Mouse (Mus musculus) kidney, adult 2 months (tissue): Measurements from ENCODE around the gene Zbtb2. TPM values are rescaled to one million over a fixed set of nuclear protein-coding genes. Genes with fewer than 3 reads are reported as not detected.

Experiments used
- DNase-seq: peaks from one replicate; pipeline ENCODE4 v3.0.0; 2021
- H3K27ac ChIP-seq: fragments of 200-500 bp; 2 replicates; pipeline ENCODE4 v1.5.1; 2012; ENCODE audit warnings: low read depth, low read length, control low read depth, inconsistent platforms; ENCODE audit not compliant: insufficient read depth
- H3K27me3 ChIP-seq: fragments of 200-500 bp; replicated peaks from 2 replicates; pipeline ENCODE4 v1.6.1; 2012; ENCODE audit warnings: mild to moderate bottlenecking, moderate library complexity, low read length, inconsistent platforms; ENCODE audit not compliant: control insufficient read depth, insufficient read depth
- H3K36me3 ChIP-seq: fragments of 200-500 bp; 2 replicates; pipeline ENCODE4 v1.6.1; 2012; ENCODE audit warnings: mild to moderate bottlenecking, moderate library complexity, low read length, inconsistent platforms; ENCODE audit not compliant: control insufficient read depth, insufficient read depth
- H3K4me1 ChIP-seq: fragments of 200-500 bp; 2 replicates; pipeline ENCODE4 v1.6.1; 2011; ENCODE audit warnings: low read length; ENCODE audit not compliant: control insufficient read depth, insufficient read depth
- H3K4me3 ChIP-seq: fragments of 200-500 bp; 2 replicates; pipeline ENCODE4 v1.5.1; 2011; ENCODE audit warnings: mild to moderate bottlenecking, low read depth, low read length, control low read depth; ENCODE audit not compliant: insufficient read depth
- CTCF ChIP-seq: fragments of 200-500 bp; conservative IDR thresholded peaks from 2 replicates; pipeline ENCODE4 v1.5.1; 2011; ENCODE audit warnings: low read depth, mild to moderate bottlenecking, control low read depth, low read length, moderate library complexity, mixed read lengths; ENCODE audit not compliant: insufficient read depth, insufficient read length
- POLR2A ChIP-seq: fragments of 200-500 bp; IDR thresholded peaks from one replicate; pipeline ENCODE4 v1.6.1; 2011; ENCODE audit warnings: low read depth, low read length, control low read depth
- WGBS: fragments of 180-500 bp; shearing (Covaris S2); methylation state at CpG from one replicate; pipeline ENCODE4 v1.1.7; 2018; 5-methylcytosine and 5-hydroxymethylcytosine counted together
- polyA plus RNA-seq: library from polyadenylated mRNA; depleted of rRNA; stranded (reverse); fragments of >200 nt; gene quantifications from 2 replicates; pipeline ENCODE4 v1.2.3, GENCODE M21; 2012

Zbtb2 gene
- polyA plus RNA-seq, 1 experiment: 6.9 TPM

DNA sequence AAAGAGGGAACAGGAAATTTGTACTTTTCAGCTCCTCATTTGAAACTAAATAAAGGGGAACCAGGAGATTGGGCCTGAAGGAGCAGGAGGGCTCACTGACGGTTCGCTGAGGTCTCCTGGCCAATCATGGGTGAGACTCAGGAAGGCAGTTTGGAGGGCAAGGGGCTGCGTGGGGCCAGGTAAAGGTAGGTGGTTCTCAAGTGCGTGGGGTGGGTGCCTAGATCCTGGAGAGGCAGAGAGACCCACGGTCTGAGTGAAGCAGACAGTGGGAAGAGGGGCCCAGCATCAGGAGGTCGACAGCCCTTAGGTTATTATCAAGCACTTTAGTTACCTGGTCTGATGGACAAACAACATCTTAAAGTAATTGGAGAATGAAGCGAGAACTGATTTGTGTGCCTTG, 13.7 kb downstream of the Zbtb2 start:
- no peak overlapping the region for H3K4me3 ChIP-seq
- 80% methylated on average over 7 of the region's 7 CpGs for WGBS
- no peak for TF ChIP-seq POLR2A
- TF ChIP-seq CTCF: no peak
- H3K36me3 ChIP-seq: no peaks in the 10 kb centered on the region
- no peak for DNase-seq
- no peaks in the 10 kb centered on the region for H3K27me3 ChIP-seq
- no peak overlapping the region for H3K27ac ChIP-seq
- no peaks in the 10 kb centered on the region for H3K4me1 ChIP-seq

DNA sequence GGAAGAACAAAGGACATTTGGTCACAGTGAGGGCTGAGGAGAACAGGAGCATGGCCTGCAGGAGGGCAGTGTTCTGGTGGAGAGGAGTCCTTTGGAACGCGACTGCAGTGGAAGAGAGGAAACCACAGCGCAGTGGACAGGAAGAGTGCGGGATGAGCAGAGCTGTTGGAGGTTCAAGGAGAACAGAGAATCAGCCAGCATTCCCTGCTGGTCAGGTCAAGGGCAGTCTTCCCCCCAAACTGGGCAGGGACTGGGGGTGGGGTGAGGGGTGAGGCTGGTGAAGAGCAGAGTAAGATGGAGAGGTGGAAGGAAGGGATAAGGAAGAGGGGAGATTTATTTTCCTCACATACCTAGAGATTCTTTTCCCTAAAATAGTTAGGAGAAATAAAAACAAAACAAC, 14.3 kb downstream of the Zbtb2 start:
- Histone ChIP-seq H3K27ac (no peak overlapping the region), H3K27me3 (no peaks in the 10 kb centered on the region), H3K4me3 (no peak overlapping the region), H3K4me1 (no peaks in the 10 kb centered on the region), H3K36me3 (no peaks in the 10 kb centered on the region)
- TF ChIP-seq CTCF (no peak), POLR2A (no peak)
- DNase-seq: no peak
- 95% methylated on average over 4 of the region's 4 CpGs for WGBS

DNA sequence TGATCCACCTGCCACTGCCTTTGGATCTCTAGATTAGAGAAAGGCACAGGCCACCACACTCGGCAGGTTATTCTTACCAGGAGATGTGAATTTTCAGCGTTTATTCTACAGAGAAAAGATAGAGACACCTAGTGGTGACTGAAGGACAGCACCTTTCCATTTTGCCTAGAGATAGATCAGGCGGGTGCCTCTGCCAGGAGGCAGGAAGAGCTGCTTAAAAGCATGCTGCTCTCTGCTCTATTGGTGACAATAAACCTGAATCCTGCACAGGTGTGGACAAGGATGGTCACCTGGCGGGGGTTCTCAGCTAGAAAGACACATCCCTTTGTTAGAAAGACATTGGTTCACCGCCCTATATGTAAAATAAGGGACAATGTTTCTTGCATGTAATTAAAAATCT, 15.9 kb downstream of the Zbtb2 start:
- WGBS: 46% methylated on average over 5 of the region's 5 CpGs
- Histone ChIP-seq H3K36me3 (peaks cover 1% of the 10 kb centered on the region; the same call in 1 of the 2 replicates), H3K27ac (no peak overlapping the region), H3K4me1 (no peaks in the 10 kb centered on the region), H3K4me3 (no peak overlapping the region), H3K27me3 (no peaks in the 10 kb centered on the region)
- DNase-seq: peak; percentile 47
- no peak for TF ChIP-seq POLR2A
- TF ChIP-seq CTCF: peak; percentile 41; the same call in 1 of the 2 replicates

DNA sequence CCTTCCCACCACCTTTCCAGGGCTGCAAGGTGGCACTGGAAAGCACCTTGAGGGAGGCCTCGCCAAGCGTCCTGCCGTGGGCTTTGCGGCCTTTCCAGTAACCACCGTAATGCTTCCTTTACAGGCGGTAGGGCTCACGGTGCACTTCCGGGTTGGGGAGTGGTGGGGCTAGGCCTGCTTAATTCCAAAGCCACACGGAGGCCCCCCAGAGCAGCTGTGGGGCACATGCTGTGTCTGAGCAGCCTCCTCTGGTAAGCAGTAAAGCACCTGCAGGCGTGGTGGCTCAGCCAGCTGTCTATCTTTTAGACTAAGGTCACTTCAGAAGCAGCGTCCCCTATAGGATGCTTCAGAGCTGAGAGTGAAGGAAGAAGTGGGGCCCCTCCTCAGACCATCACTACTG, 17.8 kb downstream of the Zbtb2 start:
- TF ChIP-seq POLR2A (no peak), CTCF (no peak)
- WGBS: 90% methylated on average over 11 of the region's 11 CpGs
- H3K4me1 ChIP-seq: no peaks in the 10 kb centered on the region
- peaks cover 1% of the 10 kb centered on the region; the same call in 1 of the 2 replicates for H3K36me3 ChIP-seq
- DNase-seq: no peak
- H3K4me3 ChIP-seq: no peak overlapping the region
- no peak overlapping the region for H3K27ac ChIP-seq
- no peaks in the 10 kb centered on the region for H3K27me3 ChIP-seq

DNA sequence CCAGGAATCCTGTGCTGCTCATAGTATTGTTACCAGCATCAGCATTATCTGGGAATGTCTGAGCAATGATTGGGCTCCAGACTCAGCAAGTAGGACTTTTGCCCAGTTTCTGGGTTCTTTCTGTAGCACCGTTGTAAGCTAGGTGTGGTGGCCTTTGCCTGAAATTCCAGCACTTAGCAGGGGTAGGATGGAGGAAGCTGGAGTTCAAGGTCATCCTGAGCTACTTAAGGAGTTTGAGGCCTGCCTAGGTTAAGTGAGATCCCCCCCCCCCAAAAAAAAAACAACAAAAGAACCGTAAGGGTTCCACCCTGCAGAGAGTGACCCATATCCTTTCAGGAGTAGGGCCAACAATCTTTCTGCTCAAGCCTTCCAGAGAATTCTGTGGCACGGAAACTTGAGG, 23.3 kb downstream of the Zbtb2 start:
- peaks cover 1% of the 10 kb centered on the region; the same call in 1 of the 2 replicates for H3K36me3 ChIP-seq
- TF ChIP-seq CTCF: no peak
- TF ChIP-seq POLR2A: no peak
- H3K27ac ChIP-seq: no peak overlapping the region
- WGBS: 66% methylated on average over 3 of the region's 3 CpGs
- no peaks in the 10 kb centered on the region for H3K4me1 ChIP-seq
- no peaks in the 10 kb centered on the region for H3K27me3 ChIP-seq
- H3K4me3 ChIP-seq: no peak overlapping the region
- DNase-seq: no peak

DNA sequence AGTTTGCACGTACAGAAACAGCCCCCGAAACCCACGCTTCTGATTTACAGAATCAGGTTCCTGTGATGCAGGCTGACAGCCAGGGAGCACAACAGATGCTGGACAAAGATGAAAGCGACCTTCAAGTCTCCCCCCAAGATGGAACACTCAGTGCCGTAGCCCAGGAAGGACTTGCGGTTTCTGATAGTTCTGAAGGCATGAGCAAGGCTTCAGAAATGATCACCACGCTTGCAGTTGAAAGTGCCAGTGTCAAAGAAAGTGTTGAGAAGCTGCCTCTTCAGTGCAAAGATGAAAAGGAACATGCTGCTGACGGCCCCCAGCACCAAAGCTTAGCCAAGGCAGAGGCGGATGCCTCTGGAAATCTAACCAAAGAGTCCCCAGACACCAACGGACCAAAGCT, 30.5 kb downstream of the Zbtb2 start:
- Histone ChIP-seq H3K27me3 (no peaks in the 10 kb centered on the region), H3K4me1 (no peaks in the 10 kb centered on the region), H3K36me3 (no peaks in the 10 kb centered on the region), H3K27ac (no peak overlapping the region), H3K4me3 (no peak overlapping the region)
- DNase-seq: no peak
- 90% methylated on average over 10 of the region's 10 CpGs for WGBS
- TF ChIP-seq POLR2A: no peak
- no peak for TF ChIP-seq CTCF

DNA sequence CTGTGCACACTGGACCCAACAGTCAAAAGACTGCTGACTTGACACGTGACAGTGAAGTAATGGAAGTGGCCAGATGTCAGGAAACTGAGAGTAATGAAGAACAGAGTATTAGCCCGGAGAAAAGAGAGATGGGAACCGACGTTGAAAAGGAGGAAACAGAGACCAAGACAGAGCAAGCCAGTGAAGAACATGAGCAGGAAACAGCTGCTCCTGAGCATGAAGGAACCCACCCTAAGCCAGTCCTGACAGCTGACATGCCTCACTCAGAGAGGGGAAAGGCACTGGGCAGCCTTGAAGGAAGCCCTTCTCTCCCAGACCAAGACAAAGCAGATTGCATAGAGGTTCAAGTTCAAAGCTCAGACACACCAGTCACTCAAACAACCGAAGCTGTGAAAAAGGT, 31.3 kb downstream of the Zbtb2 start:
- Histone ChIP-seq H3K36me3 (no peaks in the 10 kb centered on the region), H3K4me1 (no peaks in the 10 kb centered on the region), H3K27me3 (no peaks in the 10 kb centered on the region), H3K27ac (no peak overlapping the region), H3K4me3 (no peak overlapping the region)
- 57% methylated on average over 5 of the region's 5 CpGs for WGBS
- TF ChIP-seq POLR2A (no peak), CTCF (no peak)
- no peak for DNase-seq
